Mouse (Mus musculus) stomach, postnatal 0 days (tissue): ENCODE results near the gene Olfr1161. TPM values are rescaled to one million over a fixed set of nuclear protein-coding genes. Genes with fewer than 3 reads are reported as not detected.
"Not testable (repeated sequence)": the region's sequence is repeated elsewhere in the genome, so short reads cannot be mapped to it uniquely, and the experiment has no call there.

ENCODE experiments used
- ATAC-seq: fragments of 200-750 bp; cut with Nextera tagmentation; 2 replicates; pipeline ENCODE4 v1.8.0; 2017; ENCODE audit not compliant: low FRiP score, low TSS enrichment
- DNase-seq: peaks from one replicate; pipeline ENCODE4 v3.0.0-alpha.2; 2016; ENCODE audit warnings: low spot score
- H3K27ac ChIP-seq: fragments of 300-500 bp; sonication (generic); replicated peaks from 2 replicates; pipeline ENCODE4 v1.5.1; 2014; ENCODE audit warnings: mild to moderate bottlenecking, control low read depth
- H3K27me3 ChIP-seq: fragments of 300-500 bp; sonication (generic); 2 replicates; pipeline ENCODE4 v1.6.1; 2014; ENCODE audit warnings: low read length; ENCODE audit not compliant: control insufficient read depth, insufficient read depth
- H3K36me3 ChIP-seq: fragments of 300-500 bp; sonication (generic); 2 replicates; pipeline ENCODE4 v1.6.1; 2014; ENCODE audit warnings: low read length, mixed read lengths; ENCODE audit not compliant: control insufficient read depth, insufficient read depth
- H3K4me1 ChIP-seq: fragments of 300-500 bp; sonication (generic); replicated peaks from 2 replicates; pipeline ENCODE4 v1.6.1; 2014; ENCODE audit warnings: antibody characterized with exemption; ENCODE audit not compliant: control insufficient read depth, insufficient read depth
- H3K4me2 ChIP-seq: fragments of 300-500 bp; sonication (generic); replicated peaks from 2 replicates; pipeline ENCODE4 v1.6.1; 2014; ENCODE audit warnings: low read depth, mild to moderate bottlenecking, control low read depth, moderate library complexity
- H3K4me3 ChIP-seq: fragments of 300-500 bp; sonication (generic); 2 replicates; pipeline ENCODE4 v1.5.1; 2014; ENCODE audit warnings: low read depth, low read length, control low read depth
- H3K9ac ChIP-seq: fragments of 300-500 bp; sonication (generic); 2 replicates; pipeline ENCODE4 v1.6.1; 2014; ENCODE audit warnings: mild to moderate bottlenecking, low read length, control low read depth, mixed read lengths
- H3K9me3 ChIP-seq: fragments of 300-500 bp; sonication (generic); 2 replicates; pipeline ENCODE4 v1.6.1; 2016; ENCODE audit warnings: low read length; ENCODE audit not compliant: control insufficient read depth
- CTCF ChIP-seq: IDR thresholded peaks from 2 replicates; pipeline ENCODE4 v1.5.1; 2016; ENCODE audit warnings: antibody characterized with exemption, low read depth, mild to moderate bottlenecking, moderate library complexity
- EP300 ChIP-seq: optimal IDR thresholded peaks from 2 replicates; pipeline ENCODE3; 2016; ENCODE audit warnings: antibody characterized with exemption
- WGBS: fragments of 180-500 bp; shearing (Covaris S2); extraction: QIAGEN DNeasy Blood & Tissue Kit; methylation state at CpG from one replicate; pipeline ENCODE4 v1.1.7; 2014; 5-methylcytosine and 5-hydroxymethylcytosine counted together
- polyA plus RNA-seq: library from polyadenylated mRNA; unstranded; fragments of >200 nt; fragmentation: Nextera tagmentation; extraction: Ambion mirVana; gene quantifications from 2 replicates; pipeline ENCODE4 v1.2.1, GENCODE M21; 2015

Gene Olfr1161
- not detected in 2 replicates for polyA plus RNA-seq

DNA sequence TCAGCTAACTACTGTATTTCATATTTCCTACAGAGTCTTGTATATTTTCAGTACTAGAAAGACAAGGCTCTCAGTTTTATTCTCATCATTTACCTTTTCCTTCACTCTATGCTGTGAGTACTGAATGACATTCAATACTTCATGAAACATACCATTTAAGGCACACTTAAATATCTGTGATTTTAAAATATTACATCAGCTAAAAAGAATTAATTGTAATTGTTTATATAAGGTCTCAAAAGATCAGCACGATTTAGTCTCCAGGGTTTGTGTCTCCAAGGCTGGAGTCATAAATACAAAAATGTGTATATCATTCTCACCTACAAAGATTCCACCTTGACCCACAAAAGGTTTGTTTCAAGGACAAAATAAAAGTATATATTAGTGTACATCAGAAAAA lies at the start of gene Olfr1161:
Olfr1161 (plus strand) TSS at position 301 of the 400 bp plus-strand sequence.
- not testable (repeated sequence) for H3K27me3 ChIP-seq, H3K9me3 ChIP-seq, H3K27ac ChIP-seq, H3K4me1 ChIP-seq, H3K9ac ChIP-seq, DNase-seq, ATAC-seq, H3K36me3 ChIP-seq, H3K4me2 ChIP-seq, H3K4me3 ChIP-seq
- WGBS = 68% methylated on average over 1 of the region's 1 CpGs

DNA sequence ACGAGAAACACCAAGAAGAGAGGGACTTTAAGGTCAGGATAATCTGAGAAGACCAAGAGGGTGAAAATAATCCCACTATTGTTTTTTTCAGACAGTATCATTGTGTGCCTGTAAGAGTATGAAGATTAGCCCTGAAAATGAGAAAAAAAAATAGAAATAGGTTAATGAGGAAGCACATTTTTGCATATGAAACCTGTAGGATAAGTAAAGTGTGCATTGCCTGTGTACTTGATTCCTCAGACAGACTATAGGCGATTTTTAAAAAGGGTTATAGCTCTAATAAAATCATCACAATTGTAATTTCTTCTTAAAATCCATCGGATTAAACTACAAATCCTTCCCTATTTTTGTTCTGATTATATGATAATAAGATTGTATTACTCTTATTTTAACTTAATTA lies 48.0 kb upstream of the Olfr1161 start, which contains the start of gene Olfr74:
Olfr74 (minus strand) TSS at position 101 of the 400 bp plus-strand sequence.
- no peak for TF ChIP-seq EP300
- no peak for TF ChIP-seq CTCF
- Histone ChIP-seq H3K4me2 (no peak within 1 kb of the TSS), H3K4me3 (no peak within 1 kb of the TSS), H3K36me3 (no peaks in the 10 kb centered on the region), H3K27me3 (no peaks in the 10 kb centered on the region), H3K9me3 (no peaks in the 10 kb centered on the region), H3K4me1 (no peaks in the 10 kb centered on the region), H3K9ac (no peak within 1 kb of the TSS), H3K27ac (no peak within 1 kb of the TSS)
- ATAC-seq = no peak
- WGBS = 68% methylated on average over 3 of the region's 3 CpGs
- DNase-seq = no peak

DNA sequence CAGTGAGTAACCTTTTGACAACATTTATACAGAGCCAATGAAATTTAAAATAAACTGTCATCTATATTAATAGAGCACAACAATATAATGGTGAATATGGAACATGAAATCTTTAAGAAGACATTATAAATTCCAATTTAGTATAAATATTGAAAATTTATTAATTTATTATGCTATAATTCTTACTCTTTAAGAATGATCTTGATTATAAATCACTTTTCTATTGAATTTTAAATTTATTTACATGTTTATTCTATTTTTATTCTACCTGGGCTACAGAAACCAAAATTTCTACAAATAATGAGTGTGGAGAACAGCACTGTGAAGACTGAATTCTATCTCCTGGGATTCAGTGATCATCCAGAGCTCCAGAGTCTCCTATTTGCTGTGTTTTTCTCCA lies 32.8 kb upstream of the Olfr1161 start, which contains the start of gene Olfr1158:
Olfr1158 (plus strand) TSS at position 301 of the 400 bp plus-strand sequence.
- no peaks in the 10 kb centered on the region for H3K27me3 ChIP-seq
- no peak within 1 kb of the TSS for H3K4me3 ChIP-seq
- H3K4me2 ChIP-seq = no peak within 1 kb of the TSS
- TF ChIP-seq EP300 (no peak), CTCF (no peak)
- no peak for DNase-seq
- no peaks in the 10 kb centered on the region for H3K4me1 ChIP-seq
- no peak within 1 kb of the TSS for H3K27ac ChIP-seq
- no peaks in the 10 kb centered on the region for H3K36me3 ChIP-seq
- H3K9ac ChIP-seq = no peak within 1 kb of the TSS
- no peak for ATAC-seq
- H3K9me3 ChIP-seq = no peaks in the 10 kb centered on the region

DNA sequence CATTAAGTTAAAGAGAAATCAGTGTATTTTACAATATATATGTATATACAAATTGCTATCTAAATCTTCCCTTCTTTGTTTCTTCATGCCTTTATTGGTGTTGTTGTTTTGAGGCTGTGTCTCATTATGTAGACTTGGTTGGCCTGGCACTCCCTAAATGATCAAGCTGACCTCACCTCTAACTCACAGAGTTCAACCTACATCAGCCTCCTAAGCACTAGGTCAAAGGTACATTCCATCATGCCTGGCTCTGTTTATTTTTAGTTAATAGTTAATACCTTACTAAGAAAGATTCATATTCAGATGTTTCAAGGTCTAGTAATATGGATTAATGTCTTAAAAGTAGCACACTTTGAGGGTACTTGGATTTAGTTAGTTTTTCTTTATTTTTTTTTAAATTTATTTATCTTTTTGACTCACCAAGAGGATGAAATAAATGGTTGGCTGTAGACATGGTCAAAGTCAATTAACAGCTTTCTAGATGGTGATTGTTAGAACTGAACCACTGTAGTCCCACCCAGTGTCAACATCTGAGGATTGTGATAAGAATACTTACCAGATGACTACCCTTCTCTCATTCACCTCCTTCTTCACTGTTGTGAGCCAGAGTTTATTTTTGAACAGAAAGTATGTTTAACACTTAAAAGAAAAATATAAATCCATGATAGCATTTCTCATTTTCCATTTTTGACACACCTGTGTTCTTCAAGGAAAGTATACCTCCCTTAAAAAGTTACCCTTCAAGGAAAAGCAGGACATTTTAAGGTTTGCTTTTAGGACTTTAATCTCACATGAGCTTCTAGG lies 14.9 kb upstream of the Olfr1161 start, which contains the start of gene Olfr1160:
Olfr1160 (minus strand) TSS at position 754 of the 804 bp plus-strand sequence.
- Histone ChIP-seq H3K27me3 (no peaks in the 10 kb centered on the region), H3K27ac (no peak within 1 kb of the TSS), H3K36me3 (no peaks in the 10 kb centered on the region), H3K9me3 (no peaks in the 10 kb centered on the region), H3K4me2 (no peak within 1 kb of the TSS), H3K4me1 (no peaks in the 10 kb centered on the region), H3K4me3 (no peak within 1 kb of the TSS), H3K9ac (no peak within 1 kb of the TSS)
- TF ChIP-seq CTCF = no peak
- no peak for TF ChIP-seq EP300
- no peak for DNase-seq
- ATAC-seq = peak; percentile 99

DNA sequence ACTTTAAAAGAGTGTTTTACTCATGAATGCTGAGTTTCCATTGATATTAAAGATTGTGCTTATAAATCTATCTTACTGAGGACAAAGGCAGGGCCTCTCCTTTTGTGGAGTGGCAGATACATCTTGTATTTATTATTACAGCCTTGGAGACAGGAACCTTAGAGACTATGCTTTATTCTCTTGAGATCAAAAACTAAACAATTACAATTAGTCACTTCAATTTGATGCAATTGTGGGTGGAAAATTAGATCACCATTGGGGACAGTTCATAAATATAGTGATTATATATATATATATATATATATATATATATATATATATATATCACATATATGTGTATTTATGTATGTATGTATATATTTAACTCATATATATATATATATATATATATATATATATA lies 15.0 kb downstream of the Olfr1161 start, which contains the start of gene Olfr73:
Olfr73 (minus strand) TSS at position 101 of the 400 bp plus-strand sequence.
- no peak for TF ChIP-seq EP300
- no peak for TF ChIP-seq CTCF
- no peak for ATAC-seq

DNA sequence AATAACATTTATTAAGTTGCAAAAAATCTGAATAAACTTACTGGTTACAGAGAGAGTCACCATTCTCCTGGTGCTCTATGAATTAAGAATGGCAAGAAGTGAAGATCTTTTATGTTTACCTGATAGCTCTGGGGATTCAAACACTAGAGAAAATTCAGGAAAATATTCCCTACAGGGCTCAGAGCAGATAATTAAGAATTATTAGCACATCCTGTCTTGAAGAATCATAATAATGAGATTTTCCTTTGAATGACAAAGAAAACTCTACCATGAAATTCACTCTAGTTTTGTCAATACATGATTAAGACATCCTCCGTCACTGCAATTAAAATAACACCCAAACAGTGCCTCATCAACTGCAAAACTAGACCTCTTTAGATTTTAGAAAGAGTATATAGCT lies 28.5 kb downstream of the Olfr1161 start, which contains the start of gene Olfr1162:
Olfr1162 (minus strand) TSS at position 101 of the 400 bp plus-strand sequence.
- Histone ChIP-seq H3K27me3 (no peaks in the 10 kb centered on the region), H3K36me3 (no peaks in the 10 kb centered on the region), H3K27ac (no peak within 1 kb of the TSS), H3K9me3 (no peaks in the 10 kb centered on the region), H3K4me1 (no peaks in the 10 kb centered on the region), H3K4me3 (no peak within 1 kb of the TSS), H3K4me2 (no peak within 1 kb of the TSS), H3K9ac (no peak within 1 kb of the TSS)
- TF ChIP-seq CTCF (no peak), EP300 (no peak)
- DNase-seq (no peak), ATAC-seq (no peak)
- 82% methylated on average over 1 of the region's 1 CpGs for WGBS

More for the DNA sequence above, 15.0 kb downstream of the Olfr1161 start, which contains the start of gene Olfr73:
- no peak within 1 kb of the TSS for H3K4me3 ChIP-seq
- no peak for DNase-seq
- no peak within 1 kb of the TSS for H3K27ac ChIP-seq
- H3K36me3 ChIP-seq = no peaks in the 10 kb centered on the region
- no peaks in the 10 kb centered on the region for H3K27me3 ChIP-seq
- H3K4me1 ChIP-seq = no peaks in the 10 kb centered on the region
- H3K4me2 ChIP-seq = no peak within 1 kb of the TSS
- H3K9ac ChIP-seq = no peak within 1 kb of the TSS
- no peaks in the 10 kb centered on the region for H3K9me3 ChIP-seq
